ENCODE assay signal across 8 mouse cellular contexts in genomic region chr6:29484716-29485559, GRCm38 (mm10). TPM values are rescaled to one million over a fixed set of nuclear protein-coding genes. Genes with fewer than 3 reads are reported as not detected.
A peak's percentile ranks its signal among the peaks of the same experiment; 100 is the strongest.
DNase-seq lines count a peak whose midpoint lies in the region; ATAC-seq and TF ChIP-seq lines count a peak whose summit lies in the region.

No protein-coding gene starts in this region.

- peak; percentile 81 for ATAC-seq in intestine, embryonic 15.5 days
- ATAC-seq in midbrain, postnatal 0 days (ENCODE audit: low FRiP score): peak; percentile 36
- peak; percentile 55 for ATAC-seq in stomach, embryonic 15.5 days (ENCODE audit: insufficient read depth, low FRiP score, low read depth)

- peak overlapping the region; percentile 50 for H3K4me3 ChIP-seq in heart, adult 2 months
- H3K4me3 ChIP-seq in intestine, embryonic 15.5 days (replicated peaks): peak overlapping the region; percentile 36
- peak overlapping the region; percentile 66 for H3K4me3 ChIP-seq in liver, adult 2 months (ENCODE audit: insufficient read depth, low read depth, low read length)
- peak overlapping the region; percentile 18; the same call in 1 of the 2 replicates for H3K4me3 ChIP-seq in midbrain, postnatal 0 days (ENCODE audit: low read depth, low read length)
- peak overlapping the region; percentile 41 for H3K4me3 ChIP-seq in stomach, embryonic 15.5 days (replicated peaks)

- TF ChIP-seq EP300 in heart, adult 2 months (IDR thresholded peaks at IDR 0.05; ENCODE audit: insufficient read depth, low read depth, low read length): 0 out of 2 replicates have a peak, but pooled peaks have one; percentile 34

- H3K27ac ChIP-seq in heart, adult 2 months: no peak overlapping the region
- no peak overlapping the region for H3K27ac ChIP-seq in intestine, embryonic 15.5 days
- H3K27ac ChIP-seq in liver, adult 2 months (replicated peaks; ENCODE audit: insufficient read depth, low read depth, low read length): no peak overlapping the region
- no peak overlapping the region for H3K27ac ChIP-seq in midbrain, postnatal 0 days (ENCODE audit: low read depth, low read length)
- no peak overlapping the region for H3K27ac ChIP-seq in stomach, embryonic 15.5 days

- peak; percentile 33 to 77 for DNase-seq in heart, adult 2 months
- no peak for DNase-seq in heart, adult 8-10 months (ENCODE audit: low spot score)
- DNase-seq in cerebellum, adult 9-10 months: peak; percentile 45
- peak; percentile 26 to 43 for DNase-seq in frontal cortex, postnatal 36 days (ENCODE audit: low spot score in 2 of 2)
- DNase-seq in liver, adult 2 months (ENCODE audit: extremely low read depth, low read depth, low spot score): peak; percentile 61
- peak; percentile 75 for DNase-seq in midbrain, postnatal 0 days (ENCODE audit: low spot score)

- TF ChIP-seq CTCF in heart, adult 2 months (IDR thresholded peaks at IDR 0.05): peak; percentile 91
- peak; percentile 89 for TF ChIP-seq CTCF in liver, adult 2 months (IDR thresholded peaks at IDR 0.05; ENCODE audit: low read depth, low read length)
- TF ChIP-seq CTCF in midbrain, postnatal 0 days (IDR thresholded peaks at IDR 0.05): peak; percentile 91

- no peak for TF ChIP-seq POLR2A in heart, adult 2 months (IDR thresholded peaks at IDR 0.05; ENCODE audit: insufficient read depth, low read depth, low read length)
- TF ChIP-seq POLR2A in liver, adult 2 months (IDR thresholded peaks at IDR 0.05; ENCODE audit: extremely low read depth, insufficient read depth, low read length): no peak

- 0 out of 2 replicates have a peak, but pooled peaks cover 1% of the 10 kb centered on the region for H3K4me1 ChIP-seq in heart, adult 2 months (ENCODE audit: control insufficient read depth, insufficient read depth, low read length)
- H3K4me1 ChIP-seq in intestine, embryonic 15.5 days (replicated peaks): peaks cover 7% of the 10 kb centered on the region
- H3K4me1 ChIP-seq in liver, adult 2 months (ENCODE audit: control insufficient read depth, insufficient read depth, low read length): no peaks in the 10 kb centered on the region
- no peaks in the 10 kb centered on the region for H3K4me1 ChIP-seq in midbrain, postnatal 0 days (ENCODE audit: insufficient read depth, low read length)
- peaks cover 8% of the 10 kb centered on the region for H3K4me1 ChIP-seq in stomach, embryonic 15.5 days

- H3K9ac ChIP-seq in heart, adult 2 months (ENCODE audit: low read depth, low read length): 0 out of 2 replicates have a peak overlapping the region, but pooled peaks have one; percentile 15
- peak overlapping the region; percentile 20; the same call in 1 of the 2 replicates for H3K9ac ChIP-seq in intestine, embryonic 15.5 days
- H3K9ac ChIP-seq in liver, adult 2 months (ENCODE audit: low read depth, low read length): peak overlapping the region; percentile 76
- H3K9ac ChIP-seq in midbrain, postnatal 0 days (replicated peaks; ENCODE audit: low read length, poor library complexity, severe bottlenecking): no peak overlapping the region
- no peak overlapping the region for H3K9ac ChIP-seq in stomach, embryonic 15.5 days

- peak overlapping the region; percentile 81 for H3K4me2 ChIP-seq in intestine, embryonic 15.5 days (replicated peaks)
- peak overlapping the region; percentile 41 for H3K4me2 ChIP-seq in midbrain, postnatal 0 days (ENCODE audit: low read depth, low read length, poor library complexity, severe bottlenecking)
- H3K4me2 ChIP-seq in stomach, embryonic 15.5 days: peak overlapping the region; percentile 88

- H3K79me2 ChIP-seq in heart, adult 2 months (replicated peaks; ENCODE audit: control insufficient read depth, insufficient read depth, low read length): no peaks in the 10 kb centered on the region
- no peaks in the 10 kb centered on the region for H3K79me2 ChIP-seq in liver, adult 2 months (ENCODE audit: control insufficient read depth, insufficient read depth, low read length)

- no peaks in the 10 kb centered on the region for H3K27me3 ChIP-seq in heart, adult 2 months (ENCODE audit: control insufficient read depth, insufficient read depth, low read length)
- no peaks in the 10 kb centered on the region for H3K27me3 ChIP-seq in intestine, embryonic 15.5 days (replicated peaks)
- no peaks in the 10 kb centered on the region for H3K27me3 ChIP-seq in liver, adult 2 months (ENCODE audit: control insufficient read depth, insufficient read depth, low read length)
- peaks cover 17% of the 10 kb centered on the region; the same call in 1 of the 2 replicates for H3K27me3 ChIP-seq in midbrain, postnatal 0 days (ENCODE audit: insufficient read depth, low read length)
- peaks cover 2% of the 10 kb centered on the region; the same call in 1 of the 2 replicates for H3K27me3 ChIP-seq in stomach, embryonic 15.5 days (replicated peaks)

- WGBS in heart, adult 2 months: 16% methylated on average over 26 of the region's 26 CpGs
- WGBS in intestine, embryonic 15.5 days: 10% methylated on average over 26 of the region's 26 CpGs
- WGBS in liver, adult 2 months: 14% methylated on average over 26 of the region's 26 CpGs
- 8% methylated on average over 25 of the region's 26 CpGs for WGBS in midbrain, postnatal 0 days
- 9% methylated on average over 26 of the region's 26 CpGs for WGBS in stomach, embryonic 15.5 days

- H3K36me3 ChIP-seq in heart, adult 2 months (ENCODE audit: control insufficient read depth, insufficient read depth, low read length): no peaks in the 10 kb centered on the region
- H3K36me3 ChIP-seq in intestine, embryonic 15.5 days: no peaks in the 10 kb centered on the region
- H3K36me3 ChIP-seq in liver, adult 2 months (ENCODE audit: control insufficient read depth, insufficient read depth, low read length): no peaks in the 10 kb centered on the region
- no peaks in the 10 kb centered on the region for H3K36me3 ChIP-seq in midbrain, postnatal 0 days (ENCODE audit: insufficient read depth, low read length)
- H3K36me3 ChIP-seq in stomach, embryonic 15.5 days: no peaks in the 10 kb centered on the region

- no peaks in the 10 kb centered on the region for H3K9me3 ChIP-seq in intestine, embryonic 15.5 days
- H3K9me3 ChIP-seq in midbrain, postnatal 0 days (ENCODE audit: low read length): no peaks in the 10 kb centered on the region
- H3K9me3 ChIP-seq in stomach, embryonic 15.5 days: no peaks in the 10 kb centered on the region

- intact Hi-C loops in heart, adult 2 months (cut with DNase I): loop anchor here (5.0 kb wide), 1 partner anchor 93 kb away; no protein-coding TSS in a partner anchor

RNA-seq across cellular contexts. Expression of gene Atp6v1fnb, which starts 13.7 kb away (rescaled TPM):
- total RNA-seq in heart, adult 2 months (2021): not detected
- polyA plus RNA-seq in heart, adult 2 months (2012; rRNA removed): not detected in 2 replicates
- not detected for total RNA-seq in heart, adult 8-10 months (2022)
- polyA plus RNA-seq in intestine, embryonic 15.5 days (2015; fragmentation: Nextera tagmentation; extraction: Ambion mirVana): 0.24 TPM in 1 of 2 replicates, not detected in the other
- not detected in 2 replicates for total RNA-seq in liver, adult 2 months (2014; rRNA removed)
- polyA plus RNA-seq in liver, adult 2 months (2012; rRNA removed): not detected in 2 replicates
- total RNA-seq in midbrain, postnatal 0 days (2014; rRNA removed): 2.6 TPM in 1 of 2 replicates, not detected in the other
- 0.32 and 0.72 TPM in 2 replicates for polyA plus RNA-seq in midbrain, postnatal 0 days (2015; fragmentation: Nextera tagmentation; extraction: Ambion mirVana)
- 0.24 TPM in 1 of 2 replicates, not detected in the other for polyA plus RNA-seq in stomach, embryonic 15.5 days (2015; fragmentation: Nextera tagmentation; extraction: Ambion mirVana)

RNA-seq across cellular contexts. Expression of gene Atp6v1f, which starts 17.4 kb away (rescaled TPM):
- 100 to 1,000 TPM; 109 to 125 TPM for total RNA-seq in heart, adult 2 months (2021)
- polyA plus RNA-seq in heart, adult 2 months (2012; rRNA removed): 186 and 208 TPM in 2 replicates
- 100 to 1,000 TPM; 128 to 134 (median 131) TPM for total RNA-seq in heart, adult 8-10 months (2022)
- polyA plus RNA-seq in intestine, embryonic 15.5 days (2015; fragmentation: Nextera tagmentation; extraction: Ambion mirVana): 294 and 331 TPM in 2 replicates
- 86.8 and 90.5 TPM in 2 replicates for total RNA-seq in liver, adult 2 months (2014; rRNA removed)
- 167 and 181 TPM in 2 replicates for polyA plus RNA-seq in liver, adult 2 months (2012; rRNA removed)
- 262 and 302 TPM in 2 replicates for total RNA-seq in midbrain, postnatal 0 days (2014; rRNA removed)
- polyA plus RNA-seq in midbrain, postnatal 0 days (2015; fragmentation: Nextera tagmentation; extraction: Ambion mirVana): 361 and 388 TPM in 2 replicates
- 244 and 256 TPM in 2 replicates for polyA plus RNA-seq in stomach, embryonic 15.5 days (2015; fragmentation: Nextera tagmentation; extraction: Ambion mirVana)

RNA-seq across cellular contexts. Expression of gene Kcp, which starts 22.8 kb away (rescaled TPM):
- total RNA-seq in heart, adult 2 months (2021): 1 to 10 TPM; 2.3 to 3.0 TPM
- 8.5 and 9.8 TPM in 2 replicates for polyA plus RNA-seq in heart, adult 2 months (2012; rRNA removed)
- 1 to 10 TPM; 2.0 to 4.8 (median 2.8) TPM for total RNA-seq in heart, adult 8-10 months (2022)
- polyA plus RNA-seq in intestine, embryonic 15.5 days (2015; fragmentation: Nextera tagmentation; extraction: Ambion mirVana): 13.7 and 15.5 TPM in 2 replicates
- 1.7 and 1.8 TPM in 2 replicates for total RNA-seq in liver, adult 2 months (2014; rRNA removed)
- 5.6 and 10.2 TPM in 2 replicates for polyA plus RNA-seq in liver, adult 2 months (2012; rRNA removed)
- total RNA-seq in midbrain, postnatal 0 days (2014; rRNA removed): 16.3 and 27.0 TPM in 2 replicates
- 8.9 and 9.0 TPM in 2 replicates for polyA plus RNA-seq in midbrain, postnatal 0 days (2015; fragmentation: Nextera tagmentation; extraction: Ambion mirVana)
- 20.3 and 20.7 TPM in 2 replicates for polyA plus RNA-seq in stomach, embryonic 15.5 days (2015; fragmentation: Nextera tagmentation; extraction: Ambion mirVana)

RNA-seq across cellular contexts. Expression of gene Irf5, which starts 41.5 kb away (rescaled TPM):
- total RNA-seq in heart, adult 2 months (2021): 1 to 10 TPM; 2.7 to 3.6 TPM
- 4.9 and 7.5 TPM in 2 replicates for polyA plus RNA-seq in heart, adult 2 months (2012; rRNA removed)
- 1 to 10 TPM; 2.0 to 4.0 (median 2.4) TPM for total RNA-seq in heart, adult 8-10 months (2022)
- polyA plus RNA-seq in intestine, embryonic 15.5 days (2015; fragmentation: Nextera tagmentation; extraction: Ambion mirVana): 6.7 and 7.1 TPM in 2 replicates
- total RNA-seq in liver, adult 2 months (2014; rRNA removed): 10.0 and 12.4 TPM in 2 replicates
- polyA plus RNA-seq in liver, adult 2 months (2012; rRNA removed): 30.6 and 48.3 TPM in 2 replicates
- total RNA-seq in midbrain, postnatal 0 days (2014; rRNA removed): 3.2 and 3.5 TPM in 2 replicates
- polyA plus RNA-seq in midbrain, postnatal 0 days (2015; fragmentation: Nextera tagmentation; extraction: Ambion mirVana): 1.7 and 2.0 TPM in 2 replicates
- 8.9 and 11.1 TPM in 2 replicates for polyA plus RNA-seq in stomach, embryonic 15.5 days (2015; fragmentation: Nextera tagmentation; extraction: Ambion mirVana)

RNA-seq across cellular contexts. Expression of gene Flnc, which starts 51.9 kb away (rescaled TPM):
- total RNA-seq in heart, adult 2 months (2021): 100 to 1,000 TPM; 192 to 222 TPM
- 56.0 and 69.0 TPM in 2 replicates for polyA plus RNA-seq in heart, adult 2 months (2012; rRNA removed)
- 100 to 1,000 TPM; 195 to 305 (median 272) TPM for total RNA-seq in heart, adult 8-10 months (2022)
- 9.7 and 10.1 TPM in 2 replicates for polyA plus RNA-seq in intestine, embryonic 15.5 days (2015; fragmentation: Nextera tagmentation; extraction: Ambion mirVana)
- total RNA-seq in liver, adult 2 months (2014; rRNA removed): 0.07 and 0.28 TPM in 2 replicates
- 0.04 and 0.09 TPM in 2 replicates for polyA plus RNA-seq in liver, adult 2 months (2012; rRNA removed)
- 11.1 and 12.0 TPM in 2 replicates for total RNA-seq in midbrain, postnatal 0 days (2014; rRNA removed)
- polyA plus RNA-seq in midbrain, postnatal 0 days (2015; fragmentation: Nextera tagmentation; extraction: Ambion mirVana): 1.2 and 1.4 TPM in 2 replicates
- polyA plus RNA-seq in stomach, embryonic 15.5 days (2015; fragmentation: Nextera tagmentation; extraction: Ambion mirVana): 12.1 and 13.6 TPM in 2 replicates

Comparison
In these comparisons a context has a peak if more than half of its experiments do, and no peak if none do; other contexts are left out.
1. H3K9ac ChIP-seq: peak in heart, adult 2 months (single experiment), intestine, embryonic 15.5 days (single experiment) and liver, adult 2 months (single experiment); none in midbrain, postnatal 0 days (single experiment) and stomach, embryonic 15.5 days (single experiment).
2. Peak in every context shown above with its lines, with median percentiles within 50 percentile points of each other: H3K4me3 ChIP-seq, CTCF ChIP-seq, ATAC-seq and H3K4me2 ChIP-seq.